Mouse (Mus musculus): ENCODE data around the gene Usp1.

DNA sequence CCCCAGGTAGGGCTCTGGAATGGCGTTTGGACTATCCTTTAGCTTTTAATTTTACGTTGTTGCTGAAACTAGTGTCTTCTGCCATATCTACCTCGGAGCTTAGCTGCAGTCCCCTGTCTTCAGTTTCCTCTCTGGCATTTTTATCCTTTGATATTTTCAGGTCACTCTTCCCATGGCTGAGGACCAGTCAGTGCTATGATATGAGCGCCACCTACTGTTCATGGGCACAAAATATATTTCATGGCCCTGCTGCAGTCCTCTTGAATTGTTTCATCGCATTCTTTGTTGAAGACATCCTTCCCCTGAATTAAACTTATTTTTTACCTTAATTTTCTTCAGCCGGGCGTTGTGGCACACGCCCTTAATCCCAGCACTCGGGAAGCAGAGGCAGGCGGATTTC lies 36.5 kb upstream of the Usp1 start:
- TF ChIP-seq CTCF (IDR thresholded peaks at IDR 0.05): peak; percentile 92
- TF ChIP-seq EP300 (IDR thresholded peaks at IDR 0.05): no peak
